Mouse (Mus musculus) testis, adult 2 months (tissue): Measurements from ENCODE around the gene A830005F24Rik.

Experiments used
- CTCF ChIP-seq: fragments of 200-500 bp; IDR thresholded peaks from 2 replicates; pipeline ENCODE4 v1.5.1; 2012; ENCODE audit warnings: low read depth, mild to moderate bottlenecking, inconsistent platforms, low read length, moderate library complexity; ENCODE audit not compliant: control insufficient read depth, insufficient read depth, insufficient replicate concordance
- POLR2A ChIP-seq: fragments of 200-500 bp; IDR thresholded peaks from 2 replicates; pipeline ENCODE4 v1.6.1; 2012; ENCODE audit warnings: low read depth, mild to moderate bottlenecking, inconsistent platforms, low read length, moderate library complexity; ENCODE audit not compliant: control insufficient read depth

DNA sequence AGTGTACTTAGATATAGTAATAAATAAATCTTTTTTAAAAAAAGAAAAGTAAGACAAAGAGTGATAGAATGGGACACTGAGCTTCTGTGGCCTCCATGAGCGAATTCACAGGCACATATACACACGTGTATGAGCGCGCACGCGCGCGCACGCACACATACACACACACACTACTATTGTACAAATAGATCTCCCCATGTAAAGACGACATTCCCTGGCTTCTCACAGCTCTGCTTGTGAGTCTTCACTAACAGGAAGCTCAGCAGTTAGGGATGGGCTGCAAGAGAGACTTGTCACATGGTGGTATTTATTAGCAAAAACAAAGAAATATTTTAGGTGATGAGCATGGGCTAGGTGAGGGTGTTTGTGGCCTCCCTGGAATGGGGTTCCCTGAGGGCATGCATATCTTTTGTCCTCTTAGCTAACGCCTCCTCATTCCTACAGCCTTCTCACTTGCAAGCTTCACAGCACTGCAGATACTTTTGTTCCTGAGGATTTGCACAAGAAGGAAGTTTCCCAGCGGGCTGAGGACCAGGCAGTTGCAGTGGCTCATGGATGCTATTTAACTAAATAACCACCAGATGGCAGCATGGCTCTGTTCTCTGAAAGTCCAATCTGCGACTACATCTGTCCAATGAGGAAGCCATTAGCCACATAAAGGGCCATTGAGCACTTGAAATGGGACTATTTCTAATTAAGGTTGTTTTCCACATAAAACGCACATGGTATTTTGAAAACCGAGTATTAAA lies 14.9 kb downstream of the A830005F24Rik start:
- TF ChIP-seq CTCF (peak; percentile 50; the same call in 1 of the 2 replicates), POLR2A (no peak)
